Mouse (Mus musculus): ENCODE measurements around the gene Lamb3. TPM values are rescaled to one million over a fixed set of nuclear protein-coding genes. Genes with fewer than 3 reads are reported as not detected.

The Lamb3 gene
- polyA plus RNA-seq, 1 experiment from 2014 or later = 0.97 TPM

DNA sequence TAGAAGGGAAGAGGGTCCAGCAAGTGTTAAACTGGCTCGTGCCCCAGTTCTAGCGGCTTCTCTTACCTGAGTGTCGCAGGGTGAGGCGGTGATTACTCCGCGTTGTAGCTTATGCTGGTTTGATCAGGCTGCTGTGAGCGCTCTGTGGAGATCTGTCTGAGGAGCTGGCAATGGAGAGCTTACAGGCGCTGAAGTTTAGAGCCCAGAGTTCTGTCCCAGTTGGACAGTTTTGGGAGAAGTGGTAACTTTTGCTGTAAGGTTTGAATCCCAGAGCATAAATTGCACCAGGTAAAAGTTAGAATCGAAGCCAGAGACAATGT, 33.7 kb upstream of the Lamb3 start:
- Histone ChIP-seq H3K9me3 (replicated peaks; ENCODE audit: control insufficient read depth, low read length) (no peaks in the 10 kb centered on the region), H3K27ac (replicated peaks; ENCODE audit: low read depth, low read length) (no peak overlapping the region), H3K9ac (replicated peaks; ENCODE audit: low read length) (peak overlapping the region; percentile 73), H3K4me1 (ENCODE audit: control insufficient read depth, insufficient read depth, low read length) (no peaks in the 10 kb centered on the region), H3K4me3 (ENCODE audit: low read depth, low read length) (peak overlapping the region; percentile 57), H3K36me3 (replicated peaks; ENCODE audit: control insufficient read depth, insufficient read depth, low read depth, low read length) (no peaks in the 10 kb centered on the region), H3K4me2 (ENCODE audit: low read depth, low read length) (peak overlapping the region; percentile 62), H3K27me3 (ENCODE audit: control insufficient read depth, insufficient read depth, low read length) (no peaks in the 10 kb centered on the region)
- DNase-seq (ENCODE audit: low spot score) (no peak), ATAC-seq (replicated peaks; ENCODE audit: insufficient number of reproducible peaks, low FRiP score, low TSS enrichment, low read depth) (no peak)
- 20% methylated on average over 9 of the region's 9 CpGs for WGBS

DNA sequence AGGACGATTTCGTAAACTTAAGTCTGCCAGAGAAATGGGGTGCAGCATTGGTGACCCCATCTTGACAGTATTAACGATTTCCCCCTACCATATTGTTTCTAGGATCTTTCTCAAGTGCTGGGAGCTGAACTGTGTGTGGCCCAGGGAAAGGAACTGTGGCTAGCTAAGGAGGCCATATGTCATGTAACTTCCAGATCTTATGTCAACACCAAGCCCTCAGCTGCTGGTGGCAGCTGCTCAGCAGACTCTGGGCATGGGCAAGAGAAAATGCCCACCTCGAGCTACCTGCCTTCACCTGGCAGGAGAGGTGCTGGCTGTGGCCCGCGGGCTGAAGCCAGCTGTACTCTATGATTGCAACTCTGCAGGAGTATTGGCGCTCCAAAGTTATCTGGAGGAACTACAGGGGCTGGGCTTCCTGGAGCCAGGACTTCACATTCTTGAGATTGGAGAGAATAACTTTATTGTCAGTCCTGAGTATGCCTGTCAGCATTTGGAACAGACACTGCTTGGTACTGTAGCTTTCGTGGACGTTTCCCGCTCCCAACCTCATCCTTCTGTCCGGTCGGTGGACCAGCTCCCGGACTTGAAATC, 33.3 kb upstream of the Lamb3 start:
- DNase-seq (ENCODE audit: low spot score) = no peak
- H3K27me3 ChIP-seq (ENCODE audit: control insufficient read depth, insufficient read depth, low read length) = no peaks in the 10 kb centered on the region
- H3K9ac ChIP-seq (replicated peaks; ENCODE audit: low read length) = no peak overlapping the region; the same call in 1 of the 2 replicates
- no peaks in the 10 kb centered on the region for H3K9me3 ChIP-seq (replicated peaks; ENCODE audit: control insufficient read depth, low read length)
- no peak overlapping the region for H3K27ac ChIP-seq (replicated peaks; ENCODE audit: low read depth, low read length)
- H3K4me3 ChIP-seq (ENCODE audit: low read depth, low read length) = no peak overlapping the region
- H3K4me1 ChIP-seq (ENCODE audit: control insufficient read depth, insufficient read depth, low read length) = no peaks in the 10 kb centered on the region
- WGBS = 93% methylated on average over 13 of the region's 13 CpGs
- peak overlapping the region; percentile 62 for H3K4me2 ChIP-seq (ENCODE audit: low read depth, low read length)
- H3K36me3 ChIP-seq (replicated peaks; ENCODE audit: control insufficient read depth, insufficient read depth, low read depth, low read length) = no peaks in the 10 kb centered on the region
- ATAC-seq (replicated peaks; ENCODE audit: insufficient number of reproducible peaks, low FRiP score, low TSS enrichment, low read depth) = no peak

GRCm38 (mm10) chr1:193181104-193181503, 26.4 kb upstream of the Lamb3 start:
- Histone ChIP-seq H3K36me3 (replicated peaks; ENCODE audit: control insufficient read depth, insufficient read depth, low read depth, low read length) (no peaks in the 10 kb centered on the region), H3K4me2 (ENCODE audit: low read depth, low read length) (no peak overlapping the region), H3K4me1 (ENCODE audit: control insufficient read depth, insufficient read depth, low read length) (no peaks in the 10 kb centered on the region), H3K27ac (replicated peaks; ENCODE audit: low read depth, low read length) (no peak overlapping the region), H3K9me3 (replicated peaks; ENCODE audit: control insufficient read depth, low read length) (no peaks in the 10 kb centered on the region), H3K27me3 (ENCODE audit: control insufficient read depth, insufficient read depth, low read length) (no peaks in the 10 kb centered on the region), H3K4me3 (ENCODE audit: low read depth, low read length) (no peak overlapping the region), H3K9ac (replicated peaks; ENCODE audit: low read length) (no peak overlapping the region)
- DNase-seq (ENCODE audit: low spot score) (no peak), ATAC-seq (replicated peaks; ENCODE audit: insufficient number of reproducible peaks, low FRiP score, low TSS enrichment, low read depth) (no peak)
- WGBS = 73% methylated on average over 3 of the region's 3 CpGs

GRCm38 (mm10) chr1:193188257-193188656, 19.2 kb upstream of the Lamb3 start:
- ATAC-seq (replicated peaks; ENCODE audit: insufficient number of reproducible peaks, low FRiP score, low TSS enrichment, low read depth) = no peak
- Histone ChIP-seq H3K36me3 (replicated peaks; ENCODE audit: control insufficient read depth, insufficient read depth, low read depth, low read length) (no peaks in the 10 kb centered on the region), H3K4me3 (ENCODE audit: low read depth, low read length) (no peak overlapping the region), H3K4me1 (ENCODE audit: control insufficient read depth, insufficient read depth, low read length) (no peaks in the 10 kb centered on the region), H3K4me2 (ENCODE audit: low read depth, low read length) (no peak overlapping the region), H3K27me3 (ENCODE audit: control insufficient read depth, insufficient read depth, low read length) (no peaks in the 10 kb centered on the region), H3K27ac (replicated peaks; ENCODE audit: low read depth, low read length) (no peak overlapping the region), H3K9me3 (replicated peaks; ENCODE audit: control insufficient read depth, low read length) (no peaks in the 10 kb centered on the region), H3K9ac (replicated peaks; ENCODE audit: low read length) (no peak overlapping the region)
- WGBS = 90% methylated on average over 6 of the region's 6 CpGs
- no peak for DNase-seq (ENCODE audit: low spot score)

DNA sequence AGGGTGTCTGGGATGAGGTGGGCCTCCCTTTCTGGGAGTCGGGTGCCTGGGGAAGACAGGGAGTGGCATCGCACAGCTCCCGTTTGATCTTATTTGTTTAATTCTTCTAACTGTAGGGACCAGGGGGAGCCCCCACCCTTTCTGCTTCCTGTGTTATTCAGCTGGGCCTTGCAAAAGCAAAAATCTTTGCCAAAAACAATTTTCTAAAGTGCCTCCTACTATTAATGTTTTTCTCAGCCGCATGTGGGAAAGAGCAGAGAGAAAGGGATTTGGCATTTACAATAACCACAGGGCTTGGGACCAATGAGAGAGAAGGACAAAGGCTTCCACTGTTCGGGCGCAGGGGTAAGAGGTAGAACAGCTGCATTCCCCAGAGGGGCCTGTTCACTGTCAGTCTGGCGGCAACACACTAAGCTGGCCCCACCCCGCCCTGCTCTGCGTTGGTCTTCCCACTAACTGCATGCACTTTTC, 18.3 kb upstream of the Lamb3 start:
- ATAC-seq (replicated peaks; ENCODE audit: insufficient number of reproducible peaks, low FRiP score, low TSS enrichment, low read depth) (peak; percentile 86), DNase-seq (ENCODE audit: low spot score) (peak; percentile 72)
- Histone ChIP-seq H3K4me2 (ENCODE audit: low read depth, low read length) (no peak overlapping the region), H3K9me3 (replicated peaks; ENCODE audit: control insufficient read depth, low read length) (no peaks in the 10 kb centered on the region), H3K4me3 (ENCODE audit: low read depth, low read length) (no peak overlapping the region), H3K27me3 (ENCODE audit: control insufficient read depth, insufficient read depth, low read length) (no peaks in the 10 kb centered on the region), H3K36me3 (replicated peaks; ENCODE audit: control insufficient read depth, insufficient read depth, low read depth, low read length) (no peaks in the 10 kb centered on the region), H3K4me1 (ENCODE audit: control insufficient read depth, insufficient read depth, low read length) (no peaks in the 10 kb centered on the region), H3K9ac (replicated peaks; ENCODE audit: low read length) (no peak overlapping the region), H3K27ac (replicated peaks; ENCODE audit: low read depth, low read length) (no peak overlapping the region; the same call in 1 of the 2 replicates)
- WGBS = 19% methylated on average over 9 of the region's 9 CpGs

- Histone ChIP-seq H3K9me3 (replicated peaks; ENCODE audit: control insufficient read depth, low read length) (no peaks in the 10 kb centered on the region), H3K27me3 (ENCODE audit: control insufficient read depth, insufficient read depth, low read length) (no peaks in the 10 kb centered on the region), H3K4me2 (ENCODE audit: low read depth, low read length) (no peak overlapping the region), H3K27ac (replicated peaks; ENCODE audit: low read depth, low read length) (no peak overlapping the region), H3K4me3 (ENCODE audit: low read depth, low read length) (no peak overlapping the region), H3K4me1 (ENCODE audit: control insufficient read depth, insufficient read depth, low read length) (no peaks in the 10 kb centered on the region), H3K36me3 (replicated peaks; ENCODE audit: control insufficient read depth, insufficient read depth, low read depth, low read length) (no peaks in the 10 kb centered on the region), H3K9ac (replicated peaks; ENCODE audit: low read length) (no peak overlapping the region)
- WGBS = 48% methylated on average over 3 of the region's 3 CpGs
- ATAC-seq (replicated peaks; ENCODE audit: insufficient number of reproducible peaks, low FRiP score, low TSS enrichment, low read depth) = no peak
- no peak for DNase-seq (ENCODE audit: low spot score)
Measured at GRCm38 (mm10) chr1:193189771-193190170, 17.7 kb upstream of the Lamb3 start.

DNA sequence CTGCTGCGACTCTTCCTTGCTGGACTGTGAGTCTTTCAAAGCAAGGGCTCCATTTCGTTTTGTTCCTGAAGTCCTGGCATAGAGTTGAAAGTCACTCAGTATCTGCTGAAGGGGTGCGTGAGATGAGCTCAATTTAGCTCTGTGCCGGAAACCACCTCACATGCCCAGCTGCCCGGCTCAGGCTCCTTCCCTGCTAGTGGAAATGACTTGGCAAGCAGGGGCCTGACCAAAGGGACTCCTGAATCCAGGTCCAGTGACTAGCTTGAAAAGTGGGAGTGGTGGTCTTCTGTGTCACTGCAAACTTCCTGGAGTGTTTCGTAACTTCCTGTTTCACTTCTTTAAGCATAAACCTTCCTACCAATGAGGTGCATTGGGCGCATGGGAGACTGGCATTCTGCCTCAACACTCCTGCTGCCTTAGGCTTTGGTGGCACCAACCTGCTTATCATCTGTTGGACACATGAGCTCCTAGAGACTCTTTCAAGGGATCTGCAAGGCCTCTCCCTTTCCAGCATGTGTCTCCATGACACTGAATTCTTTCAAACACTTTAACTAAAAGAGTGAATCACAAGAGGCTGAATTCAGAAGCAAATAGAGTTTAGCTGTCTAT, 15.7 kb upstream of the Lamb3 start:
- Histone ChIP-seq H3K9me3 (replicated peaks; ENCODE audit: control insufficient read depth, low read length) (no peaks in the 10 kb centered on the region), H3K27me3 (ENCODE audit: control insufficient read depth, insufficient read depth, low read length) (no peaks in the 10 kb centered on the region), H3K4me1 (ENCODE audit: control insufficient read depth, insufficient read depth, low read length) (no peaks in the 10 kb centered on the region), H3K4me3 (ENCODE audit: low read depth, low read length) (no peak overlapping the region), H3K4me2 (ENCODE audit: low read depth, low read length) (no peak overlapping the region), H3K9ac (replicated peaks; ENCODE audit: low read length) (no peak overlapping the region), H3K36me3 (replicated peaks; ENCODE audit: control insufficient read depth, insufficient read depth, low read depth, low read length) (no peaks in the 10 kb centered on the region), H3K27ac (replicated peaks; ENCODE audit: low read depth, low read length) (no peak overlapping the region)
- no peak for ATAC-seq (replicated peaks; ENCODE audit: insufficient number of reproducible peaks, low FRiP score, low TSS enrichment, low read depth)
- no peak for DNase-seq (ENCODE audit: low spot score)
- WGBS = 90% methylated on average over 7 of the region's 7 CpGs

- H3K36me3 ChIP-seq (replicated peaks; ENCODE audit: control insufficient read depth, insufficient read depth, low read depth, low read length) = no peaks in the 10 kb centered on the region
- no peaks in the 10 kb centered on the region for H3K4me1 ChIP-seq (ENCODE audit: control insufficient read depth, insufficient read depth, low read length)
- no peak overlapping the region for H3K4me3 ChIP-seq (ENCODE audit: low read depth, low read length)
- H3K27ac ChIP-seq (replicated peaks; ENCODE audit: low read depth, low read length) = no peak overlapping the region
- H3K9me3 ChIP-seq (replicated peaks; ENCODE audit: control insufficient read depth, low read length) = no peaks in the 10 kb centered on the region
- no peaks in the 10 kb centered on the region for H3K27me3 ChIP-seq (ENCODE audit: control insufficient read depth, insufficient read depth, low read length)
- no peak overlapping the region for H3K4me2 ChIP-seq (ENCODE audit: low read depth, low read length)
- 86% methylated on average over 3 of the region's 3 CpGs for WGBS
- no peak for ATAC-seq (replicated peaks; ENCODE audit: insufficient number of reproducible peaks, low FRiP score, low TSS enrichment, low read depth)
- DNase-seq (ENCODE audit: low spot score) = no peak
- H3K9ac ChIP-seq (replicated peaks; ENCODE audit: low read length) = no peak overlapping the region
Measured at GRCm38 (mm10) chr1:193194416-193195140, 12.9 kb upstream of the Lamb3 start.

Measured in embryonic facial prominence, embryonic 11.5 days (tissue).